Mouse (Mus musculus) adrenal gland, adult (tissue): ENCODE results near the gene Ercc6l2.

Experiments used
- DNase-seq, 2 experiments: peaks; one replicate each; pipeline ENCODE4 v3.0.0; 2022 to 2023; ENCODE audit warnings: low spot score in 1 of 2; ENCODE audit not compliant: inconsistent age in 2 of 2

The Ercc6l2 gene

DNA sequence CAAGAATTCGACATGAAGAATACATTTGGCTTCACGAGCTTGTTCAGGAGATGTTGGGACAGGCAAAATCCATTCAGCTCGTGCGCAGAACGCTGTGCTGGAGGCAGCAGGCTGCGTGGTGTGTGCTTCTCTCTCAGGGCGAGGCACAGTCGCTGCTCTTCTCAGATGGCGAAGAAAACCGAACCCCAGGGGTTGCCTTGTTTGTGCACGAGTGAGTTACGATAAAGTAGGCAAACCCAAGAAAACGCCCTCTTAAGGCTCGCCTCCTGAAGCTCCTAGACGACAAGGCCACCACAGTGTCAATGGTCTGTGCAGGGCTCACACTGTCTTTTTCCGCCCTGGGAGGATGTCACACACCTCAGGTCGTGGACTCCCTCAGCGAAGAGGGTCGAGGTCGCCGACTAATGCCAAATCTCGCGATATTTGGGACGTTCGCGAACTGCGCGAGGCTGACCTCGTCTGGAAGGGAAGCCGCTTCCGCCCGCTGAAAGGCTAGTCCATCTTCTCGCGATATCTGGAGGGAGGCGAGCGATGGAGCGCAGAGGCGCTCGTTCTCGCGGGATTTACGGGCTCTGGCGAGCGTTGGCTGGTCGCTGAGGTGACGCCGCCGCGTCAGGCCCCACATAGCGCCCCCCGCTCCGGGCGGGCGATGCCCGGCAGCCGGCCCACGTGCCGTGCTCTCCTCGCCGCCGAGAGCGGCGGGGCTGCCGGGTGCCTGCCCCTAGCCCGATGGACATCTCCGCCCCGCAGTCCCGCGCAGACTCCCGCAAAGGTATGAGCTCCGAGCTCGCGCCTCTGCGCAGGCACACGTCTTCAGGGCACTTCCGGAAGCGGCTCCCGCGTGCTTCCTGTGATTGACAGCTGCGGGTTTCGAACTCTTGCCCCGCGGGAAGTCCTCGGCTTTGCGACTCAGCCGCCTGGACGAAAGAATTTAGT lies at the start of gene Ercc6l2:
Gene Ercc6l2 (plus strand): TSS at position 495 of the 936 bp plus-strand sequence.
- peak; percentile 99 to 100 for DNase-seq

- DNase-seq = no peak
These were observed 49.0 kb upstream of the Ercc6l2 start for GRCm38 (mm10) chr13:63766065-63766464.

DNA sequence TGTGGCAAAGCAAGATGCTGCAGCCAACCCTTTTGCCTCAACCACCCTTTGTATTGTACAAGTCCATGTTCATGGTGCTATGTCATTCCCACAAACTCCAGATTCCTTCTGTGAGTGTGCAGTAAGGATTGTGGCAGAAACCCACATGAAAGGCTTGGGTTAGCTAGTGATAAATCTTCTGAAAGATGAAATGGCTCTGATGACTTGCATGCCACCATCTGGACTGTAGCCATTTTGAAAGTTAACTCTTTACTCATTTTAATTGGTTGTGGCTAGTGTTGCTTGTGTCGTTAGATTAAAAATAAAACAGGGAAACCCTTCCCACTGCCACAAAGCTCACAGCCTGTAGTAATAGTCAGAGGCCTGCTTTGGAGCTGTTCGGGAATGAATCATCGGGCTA lies 44.0 kb upstream of the Ercc6l2 start:
- peak in 1 of 2 experiments; percentile 25 for DNase-seq

GRCm38 (mm10) chr13:63778925-63779324 lies 36.1 kb upstream of the Ercc6l2 start:
- DNase-seq = no peak

- DNase-seq = no peak
These were observed 35.4 kb upstream of the Ercc6l2 start for GRCm38 (mm10) chr13:63779376-63780291.

GRCm38 (mm10) chr13:63792234-63792831 lies 22.7 kb upstream of the Ercc6l2 start:
- DNase-seq = no peak

DNA sequence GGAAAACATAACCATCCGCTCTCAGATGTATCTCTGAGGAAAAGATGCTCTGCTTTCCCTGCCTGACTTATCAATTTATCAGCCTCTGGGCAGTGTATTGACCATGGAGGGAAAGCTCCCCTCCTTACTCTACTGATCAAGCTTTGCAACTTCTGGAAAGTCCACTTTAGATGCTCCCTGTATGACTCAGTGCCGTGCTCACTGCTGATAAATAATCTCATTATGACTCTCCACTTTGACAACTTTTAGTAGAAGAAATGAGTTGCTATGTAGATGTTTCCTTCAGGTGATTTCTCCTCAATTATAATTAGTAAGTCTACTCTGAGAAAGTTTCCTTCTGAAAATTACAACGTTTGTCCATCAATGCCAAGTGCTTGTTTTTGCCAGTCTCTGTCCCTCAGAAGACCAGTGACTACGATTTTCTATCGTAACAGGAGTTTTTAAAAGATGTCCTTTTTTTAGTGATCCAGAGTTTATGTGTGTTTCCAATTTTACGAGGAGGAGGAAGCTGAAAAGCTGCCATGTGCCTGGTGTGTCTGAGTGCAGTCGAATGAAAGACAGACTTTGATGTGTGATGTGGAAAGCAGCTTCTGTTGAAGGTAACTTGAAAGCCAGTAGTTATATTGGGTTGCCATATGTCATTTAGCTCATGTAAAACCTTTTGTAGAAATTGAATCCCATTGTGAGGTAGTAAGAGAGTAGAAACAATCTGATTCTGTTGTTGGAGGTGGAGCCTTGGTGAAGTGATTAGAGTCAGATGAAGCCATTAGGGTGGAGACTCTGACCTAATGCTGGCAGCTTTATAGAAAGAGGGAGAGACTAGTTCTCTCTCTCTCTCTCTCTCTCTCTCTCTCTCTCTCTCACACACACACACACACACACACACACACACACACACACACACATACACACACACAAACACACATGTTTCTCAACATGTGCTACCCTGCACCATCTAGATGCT lies 21.4 kb upstream of the Ercc6l2 start:
- DNase-seq = no peak

GRCm38 (mm10) chr13:63798677-63799076 lies 16.4 kb upstream of the Ercc6l2 start:
- peak; percentile 13 to 78 for DNase-seq

DNA sequence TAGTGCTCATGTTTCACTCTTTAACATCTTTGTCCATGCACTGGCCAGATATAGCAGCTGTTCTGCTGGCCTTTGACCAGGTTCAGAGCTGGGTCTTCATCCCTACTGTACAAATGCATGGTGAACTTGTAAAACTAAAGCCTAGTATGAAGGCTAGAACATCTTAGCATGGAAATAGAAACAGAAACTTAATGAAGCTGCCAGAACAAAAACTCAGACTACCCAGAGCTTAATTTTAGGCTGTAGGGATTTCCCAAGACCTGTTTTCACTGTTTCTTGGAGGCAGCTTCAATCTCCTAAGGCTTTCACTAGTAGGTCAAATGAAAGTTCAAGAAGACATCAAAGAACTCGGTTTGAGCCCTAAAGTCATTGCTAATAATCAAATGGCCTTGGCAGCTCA lies 15.1 kb upstream of the Ercc6l2 start:
- DNase-seq = peak in 1 of 2 experiments; percentile 61

GRCm38 (mm10) chr13:63801289-63801688 lies 13.8 kb upstream of the Ercc6l2 start:
- no peak for DNase-seq

GRCm38 (mm10) chr13:63807233-63807632 lies 7.8 kb upstream of the Ercc6l2 start:
- no peak for DNase-seq

DNA sequence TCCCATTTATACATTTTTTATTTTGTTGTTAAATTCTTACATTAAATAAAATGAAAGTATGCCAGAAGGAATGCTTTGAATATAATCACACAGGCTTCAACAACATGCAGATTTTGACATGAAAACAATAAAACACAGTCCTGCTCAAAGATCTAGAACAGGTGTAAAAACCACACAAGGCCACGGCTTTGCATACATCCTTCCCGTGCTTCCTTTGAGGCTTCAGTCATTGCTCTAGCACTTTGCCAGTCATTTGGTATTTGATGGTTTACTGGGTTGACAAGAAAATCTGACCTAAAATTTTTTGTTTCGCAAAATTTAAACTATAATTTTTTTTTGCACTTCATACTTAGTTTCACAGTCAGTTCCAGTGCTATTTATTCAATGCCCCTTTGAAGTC lies 7.1 kb upstream of the Ercc6l2 start:
- DNase-seq = no peak

DNA sequence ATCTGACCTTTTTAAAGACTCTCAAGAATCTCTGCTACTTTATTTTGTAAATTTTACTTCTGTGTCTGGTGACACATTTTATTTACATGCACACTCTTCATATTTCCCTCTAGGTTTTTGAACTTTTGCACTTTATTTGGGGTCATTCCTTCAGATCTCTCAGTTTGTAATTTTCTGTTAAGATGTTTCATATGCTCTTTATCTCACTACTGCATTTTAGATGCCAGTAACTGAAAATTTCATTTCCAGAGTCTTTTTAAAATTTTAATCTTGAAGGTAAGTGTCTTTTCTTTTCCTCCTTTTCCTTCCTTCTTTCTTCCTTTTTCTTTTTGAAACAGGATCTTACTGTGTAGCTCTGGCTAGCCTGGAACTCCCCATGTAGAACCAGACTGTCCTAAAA lies 3.6 kb upstream of the Ercc6l2 start:
- DNase-seq = no peak

DNA sequence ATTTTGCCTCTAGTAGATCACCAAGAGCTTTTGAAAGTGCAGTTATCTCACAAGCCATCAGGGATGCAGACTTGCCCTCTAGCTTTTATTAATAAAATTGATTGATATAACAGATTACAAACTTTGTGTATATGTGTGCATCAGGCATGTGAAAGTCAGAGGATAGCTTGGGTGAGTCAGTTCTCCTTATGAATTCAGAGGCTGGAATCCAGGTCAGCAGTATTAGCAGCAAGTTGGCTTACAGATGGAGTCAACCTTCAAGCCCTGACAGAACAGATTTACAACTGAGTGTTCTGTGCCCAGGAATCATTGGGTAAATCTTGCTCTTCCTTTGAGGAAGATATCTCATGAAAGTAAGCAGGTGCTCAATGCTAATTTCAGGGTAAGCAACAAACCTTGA lies 891 bp downstream of the Ercc6l2 start:
- DNase-seq = peak; percentile 46 to 82

GRCm38 (mm10) chr13:63845758-63846157 lies 30.7 kb downstream of the Ercc6l2 start:
- peak in 1 of 2 experiments; percentile 36 for DNase-seq

GRCm38 (mm10) chr13:63850308-63851011 lies 35.4 kb downstream of the Ercc6l2 start:
- DNase-seq = no peak

- DNase-seq = no peak
These were observed 57.7 kb downstream of the Ercc6l2 start for GRCm38 (mm10) chr13:63872585-63873282.

DNA sequence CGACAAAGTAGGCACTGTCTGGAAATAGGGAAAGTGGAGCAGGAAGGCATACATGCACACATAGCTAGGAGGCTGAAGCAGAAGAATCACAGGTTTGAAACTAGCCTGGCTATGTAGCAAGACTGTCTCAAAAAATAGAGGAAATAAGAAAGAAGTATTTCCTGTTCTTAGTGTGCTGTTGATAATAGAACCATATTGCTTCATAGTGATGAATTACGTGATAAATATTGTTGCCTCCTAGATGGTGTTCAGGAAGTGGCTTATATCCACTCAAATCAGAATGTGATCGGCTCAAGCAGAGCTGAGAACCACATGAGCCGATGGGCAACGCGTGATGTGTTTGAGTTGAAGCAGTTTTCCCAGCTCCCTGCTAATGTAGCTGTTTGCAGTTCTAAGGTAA lies 62.1 kb downstream of the Ercc6l2 start:
- no peak for DNase-seq
